Mouse (Mus musculus) heart, embryonic 12.5 days (tissue): ENCODE data around the gene Tead3. TPM values are rescaled to one million over a fixed set of nuclear protein-coding genes. Genes with fewer than 3 reads are reported as not detected.

Experiments
- ATAC-seq: fragments of 200-750 bp; cut with Nextera tagmentation; 2 replicates; pipeline ENCODE4 v1.8.0; 2017; ENCODE audit warnings: moderate TSS enrichment, moderate library complexity; ENCODE audit not compliant: insufficient number of reproducible peaks, low FRiP score
- H3K27ac ChIP-seq: fragments of 300-500 bp; sonication (generic); 2 replicates; pipeline ENCODE4 v1.5.1; 2016; ENCODE audit warnings: mild to moderate bottlenecking, moderate library complexity; ENCODE audit not compliant: poor library complexity, severe bottlenecking
- H3K27me3 ChIP-seq: fragments of 300-500 bp; sonication (generic); replicated peaks from 2 replicates; pipeline ENCODE4 v1.6.1; 2016; ENCODE audit warnings: mild to moderate bottlenecking, moderate library complexity
- H3K36me3 ChIP-seq: fragments of 300-500 bp; sonication (generic); 2 replicates; pipeline ENCODE4 v1.6.1; 2016; ENCODE audit warnings: mild to moderate bottlenecking, moderate library complexity
- H3K4me1 ChIP-seq: fragments of 300-500 bp; sonication (generic); replicated peaks from 2 replicates; pipeline ENCODE4 v1.6.1; 2016; ENCODE audit warnings: mild to moderate bottlenecking
- H3K4me2 ChIP-seq: fragments of 300-500 bp; sonication (generic); 2 replicates; pipeline ENCODE4 v1.6.1; 2016; ENCODE audit warnings: mild to moderate bottlenecking, moderate library complexity
- H3K4me3 ChIP-seq: fragments of 300-500 bp; sonication (generic); 2 replicates; pipeline ENCODE4 v1.5.1; 2016; ENCODE audit warnings: mild to moderate bottlenecking
- H3K9ac ChIP-seq: fragments of 300-500 bp; sonication (generic); 2 replicates; pipeline ENCODE4 v1.6.1; 2016; ENCODE audit warnings: mild to moderate bottlenecking, moderate library complexity
- H3K9me3 ChIP-seq: fragments of 300-500 bp; sonication (generic); replicated peaks from 2 replicates; pipeline ENCODE4 v1.6.1; 2016; ENCODE audit warnings: mild to moderate bottlenecking, moderate library complexity
- WGBS: fragments of 180-500 bp; shearing (Covaris S2); methylation state at CpG from one replicate; pipeline ENCODE4 v1.1.7; 2016; 5-methylcytosine and 5-hydroxymethylcytosine counted together
- polyA plus RNA-seq: library from polyadenylated mRNA; unstranded; fragments of >200 nt; fragmentation: Nextera tagmentation; extraction: Ambion mirVana; gene quantifications from 2 replicates; pipeline ENCODE4 v1.2.1, GENCODE M21; 2016

Gene Tead3
- 7.9 and 8.1 TPM in 2 replicates for polyA plus RNA-seq

GRCm38 (mm10) chr17:28350466-28351352 lies at the start of gene Tead3:
Tead3 (minus strand) TSS chr17:28350817.
- Histone ChIP-seq H3K4me3 (peak within 1 kb of the TSS; percentile 78), H3K4me2 (peak within 1 kb of the TSS; percentile 77), H3K27ac (peak within 1 kb of the TSS; percentile 83), H3K4me1 (peaks cover 48% of the 10 kb centered on the region), H3K9ac (peak within 1 kb of the TSS; percentile 88), H3K36me3 (no peaks in the 10 kb centered on the region), H3K27me3 (peaks cover 26% of the 10 kb centered on the region; the same call in 1 of the 2 replicates), H3K9me3 (no peaks in the 10 kb centered on the region)
- under 1% methylated on average over 64 of the region's 73 CpGs for WGBS
- ATAC-seq = peak; percentile 85

DNA sequence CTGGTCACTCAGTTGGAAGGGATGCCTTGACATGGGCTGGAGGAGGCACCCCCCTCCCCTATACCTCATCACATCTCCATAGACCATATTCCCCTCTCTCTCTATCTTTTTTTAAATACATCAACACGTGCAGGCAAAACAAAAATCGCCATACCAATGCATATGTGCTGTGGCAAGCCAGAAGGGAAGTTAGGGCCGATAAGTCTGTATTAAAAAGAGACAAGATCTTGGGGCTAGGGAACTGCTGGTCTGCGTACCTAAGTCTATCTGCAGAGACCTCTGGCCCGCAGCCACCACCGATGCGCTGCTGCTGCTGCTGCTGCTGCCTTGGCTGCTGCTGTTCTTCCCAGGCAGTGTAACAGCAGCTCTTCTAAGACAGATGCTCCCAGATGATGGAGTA lies 44.4 kb upstream of the Tead3 start:
- H3K4me2 ChIP-seq = no peak overlapping the region
- peaks cover 7% of the 10 kb centered on the region; the same call in 1 of the 2 replicates for H3K4me1 ChIP-seq
- 65% methylated on average over 7 of the region's 7 CpGs for WGBS
- no peak for ATAC-seq
- no peak overlapping the region for H3K9ac ChIP-seq
- peaks cover 22% of the 10 kb centered on the region for H3K36me3 ChIP-seq
- no peak overlapping the region for H3K4me3 ChIP-seq
- H3K27ac ChIP-seq = no peak overlapping the region
- H3K27me3 ChIP-seq = 0 out of 2 replicates have a peak, but pooled peaks cover 2% of the 10 kb centered on the region
- H3K9me3 ChIP-seq = no peaks in the 10 kb centered on the region

GRCm38 (mm10) chr17:28394051-28394765 lies 43.6 kb upstream of the Tead3 start:
- ATAC-seq = no peak
- Histone ChIP-seq H3K27me3 (peaks cover 7% of the 10 kb centered on the region), H3K9ac (no peak overlapping the region), H3K36me3 (peaks cover 15% of the 10 kb centered on the region), H3K9me3 (no peaks in the 10 kb centered on the region), H3K4me1 (peaks cover 7% of the 10 kb centered on the region; the same call in 1 of the 2 replicates), H3K4me2 (no peak overlapping the region), H3K27ac (no peak overlapping the region), H3K4me3 (no peak overlapping the region)
- 83% methylated on average over 15 of the region's 15 CpGs for WGBS

DNA sequence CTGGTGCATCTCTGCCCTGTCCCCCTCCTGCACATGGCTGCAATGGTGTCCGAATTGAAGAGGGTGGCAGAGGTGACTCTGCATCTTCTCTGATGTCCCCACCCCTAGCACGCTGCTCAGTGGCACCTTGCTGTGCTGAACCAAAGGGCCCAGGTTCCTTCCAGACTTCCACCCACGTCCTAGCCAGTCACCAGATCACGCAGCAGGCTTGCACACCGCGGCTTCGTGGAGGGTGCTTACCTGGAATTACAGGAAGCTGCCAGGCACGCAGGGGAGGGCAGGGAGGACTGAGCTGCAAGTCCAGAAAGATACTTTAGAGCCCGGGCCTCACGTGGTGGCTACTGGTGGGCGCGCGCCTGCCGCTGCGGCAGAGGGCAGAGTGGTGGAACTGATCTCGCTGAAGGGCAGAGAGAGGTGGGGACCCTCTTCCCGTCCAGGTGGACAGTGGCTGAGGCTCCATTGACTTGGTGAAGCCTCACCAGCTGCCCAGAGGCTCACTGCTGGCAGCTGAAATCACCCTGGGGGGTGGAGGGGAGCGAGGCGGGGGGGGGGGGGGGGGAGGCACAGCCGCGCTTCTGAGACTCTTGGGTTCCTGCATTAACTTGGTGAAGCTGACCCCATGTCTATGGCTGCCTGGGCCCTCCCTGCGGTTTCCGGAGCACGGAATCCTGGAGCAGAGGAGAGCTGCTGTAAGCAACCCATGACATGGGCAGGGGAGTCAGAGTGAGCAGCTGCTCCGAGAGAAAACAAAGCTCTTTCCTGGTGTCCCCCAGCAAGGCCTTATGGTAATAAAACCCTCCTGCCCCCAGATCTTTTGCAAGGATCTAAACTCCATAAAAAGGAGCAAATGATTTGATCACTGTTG lies 41.2 kb upstream of the Tead3 start:
- H3K4me3 ChIP-seq = 0 out of 2 replicates have a peak overlapping the region, but pooled peaks have one; percentile 8
- peaks cover 30% of the 10 kb centered on the region for H3K27me3 ChIP-seq
- no peaks in the 10 kb centered on the region for H3K9me3 ChIP-seq
- H3K9ac ChIP-seq = peak overlapping the region; percentile 51; the same call in 1 of the 2 replicates
- peaks cover 7% of the 10 kb centered on the region; the same call in 1 of the 2 replicates for H3K4me1 ChIP-seq
- no peaks in the 10 kb centered on the region for H3K36me3 ChIP-seq
- WGBS = 6% methylated on average over 21 of the region's 25 CpGs
- H3K4me2 ChIP-seq = peak overlapping the region; percentile 62
- ATAC-seq = 0 out of 2 replicates have a peak, but pooled peaks have one; percentile 45
- H3K27ac ChIP-seq = no peak overlapping the region

GRCm38 (mm10) chr17:28388534-28388933 lies 37.9 kb upstream of the Tead3 start:
- H3K4me1 ChIP-seq = peaks cover 12% of the 10 kb centered on the region; the same call in 1 of the 2 replicates
- H3K27ac ChIP-seq = no peak overlapping the region
- no peak overlapping the region for H3K4me3 ChIP-seq
- H3K27me3 ChIP-seq = peaks cover 41% of the 10 kb centered on the region
- no peak overlapping the region for H3K4me2 ChIP-seq
- no peaks in the 10 kb centered on the region for H3K36me3 ChIP-seq
- H3K9me3 ChIP-seq = no peaks in the 10 kb centered on the region
- no peak overlapping the region for H3K9ac ChIP-seq
- no peak for ATAC-seq
- 75% methylated on average over 3 of the region's 3 CpGs for WGBS

GRCm38 (mm10) chr17:28386150-28386905 lies 35.7 kb upstream of the Tead3 start:
- WGBS = 4% methylated on average over 23 of the region's 23 CpGs
- Histone ChIP-seq H3K27me3 (peaks cover 41% of the 10 kb centered on the region), H3K4me2 (peak overlapping the region; percentile 58), H3K9ac (no peak overlapping the region), H3K36me3 (no peaks in the 10 kb centered on the region), H3K9me3 (no peaks in the 10 kb centered on the region), H3K27ac (no peak overlapping the region), H3K4me1 (0 out of 2 replicates have a peak, but pooled peaks cover 4% of the 10 kb centered on the region), H3K4me3 (peak overlapping the region; percentile 15)
- ATAC-seq = 0 out of 2 replicates have a peak, but pooled peaks have one; percentile 45

- Histone ChIP-seq H3K36me3 (no peaks in the 10 kb centered on the region), H3K4me1 (0 out of 2 replicates have a peak, but pooled peaks cover 4% of the 10 kb centered on the region), H3K4me3 (no peak overlapping the region), H3K4me2 (no peak overlapping the region), H3K27me3 (peaks cover 38% of the 10 kb centered on the region), H3K9me3 (no peaks in the 10 kb centered on the region), H3K27ac (no peak overlapping the region), H3K9ac (no peak overlapping the region)
- ATAC-seq = no peak
- WGBS = 68% methylated on average over 4 of the region's 4 CpGs
Observed at GRCm38 (mm10) chr17:28384298-28384697, 33.7 kb upstream of the Tead3 start.

- Histone ChIP-seq H3K9ac (no peak overlapping the region), H3K27me3 (peaks cover 22% of the 10 kb centered on the region), H3K4me3 (no peak overlapping the region), H3K36me3 (no peaks in the 10 kb centered on the region), H3K4me1 (peaks cover 5% of the 10 kb centered on the region), H3K9me3 (no peaks in the 10 kb centered on the region), H3K4me2 (no peak overlapping the region), H3K27ac (no peak overlapping the region)
- no peak for ATAC-seq
- 2% methylated on average over 6 of the region's 6 CpGs for WGBS
Observed at GRCm38 (mm10) chr17:28380255-28380654, 29.6 kb upstream of the Tead3 start.

GRCm38 (mm10) chr17:28375592-28376061 lies 25.0 kb upstream of the Tead3 start:
- 8% methylated on average over 17 of the region's 17 CpGs for WGBS
- H3K27me3 ChIP-seq = peaks cover 49% of the 10 kb centered on the region

More at GRCm38 (mm10) chr17:28375592-28376061, 25.0 kb upstream of the Tead3 start:
- 0 out of 2 replicates have a peak overlapping the region, but pooled peaks have one; percentile 11 for H3K4me2 ChIP-seq
- H3K4me1 ChIP-seq = peaks cover 8% of the 10 kb centered on the region
- no peak overlapping the region for H3K27ac ChIP-seq
- no peak overlapping the region for H3K4me3 ChIP-seq
- no peaks in the 10 kb centered on the region for H3K36me3 ChIP-seq
- H3K9me3 ChIP-seq = no peaks in the 10 kb centered on the region
- no peak overlapping the region for H3K9ac ChIP-seq
- ATAC-seq = peak; percentile 23; the same call in 1 of the 2 replicates
